Mouse (Mus musculus) spleen, embryonic (tissue): Measurements from ENCODE around the gene Cxcr4.

Source experiments
- CTCF ChIA-PET: fragments of 350-600 bp; sonication (Branson Sonifier 250); formaldehyde crosslinking; loops from one replicate; lab custom pipeline; 2022; lab: Charles Lee

Gene Cxcr4

DNA sequence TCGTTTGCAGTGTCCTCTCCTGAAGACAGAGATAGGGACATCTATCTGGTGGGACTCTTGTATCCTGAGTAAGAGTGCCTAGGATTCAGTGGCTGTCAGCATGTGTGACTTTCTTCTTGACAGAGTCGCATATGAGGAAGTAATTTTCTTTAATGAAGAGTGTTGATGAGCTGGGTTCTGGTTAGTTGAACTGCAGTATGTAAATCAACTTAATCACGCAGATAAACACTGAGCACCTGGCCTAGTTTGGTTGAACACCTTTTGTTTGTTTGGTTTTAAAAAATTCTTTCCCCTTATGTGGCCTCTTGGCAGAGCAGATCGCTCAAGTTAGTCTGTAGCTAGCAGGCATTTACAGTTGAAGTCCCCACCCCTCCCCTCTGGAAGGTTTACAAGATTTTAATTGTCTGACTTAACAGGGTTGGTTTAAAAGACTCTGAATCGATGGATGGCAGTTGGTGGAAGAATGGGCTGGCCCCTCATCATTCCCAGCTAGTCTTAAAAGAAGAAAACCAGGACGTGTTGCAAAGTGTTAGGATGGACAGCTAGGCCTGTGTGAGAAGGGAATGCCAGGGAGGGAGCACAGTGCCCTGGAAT lies 8.7 kb downstream of the Cxcr4 start:
- CTCF ChIA-PET, result no interaction called here

DNA sequence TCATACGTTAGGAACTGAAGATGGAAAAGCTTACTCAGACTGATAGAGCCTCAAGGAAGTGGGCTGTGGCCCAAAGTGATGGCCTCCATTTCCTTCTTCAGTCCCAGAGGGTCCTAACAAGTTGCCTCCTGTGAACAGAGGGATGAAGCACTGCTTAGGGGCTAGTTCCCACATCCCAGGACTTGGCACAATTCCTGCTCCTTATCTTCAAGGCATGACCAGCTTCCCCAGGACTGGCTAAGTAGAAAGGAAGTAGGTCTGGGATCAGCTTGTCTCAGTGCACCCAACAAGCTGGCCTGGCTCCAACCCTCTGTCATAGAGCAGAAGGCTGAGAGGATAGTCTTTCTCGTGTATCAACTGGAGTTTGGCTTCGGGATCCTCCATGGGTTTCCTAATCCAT lies 11.8 kb downstream of the Cxcr4 start:
- CTCF ChIA-PET, result no interaction called here

DNA sequence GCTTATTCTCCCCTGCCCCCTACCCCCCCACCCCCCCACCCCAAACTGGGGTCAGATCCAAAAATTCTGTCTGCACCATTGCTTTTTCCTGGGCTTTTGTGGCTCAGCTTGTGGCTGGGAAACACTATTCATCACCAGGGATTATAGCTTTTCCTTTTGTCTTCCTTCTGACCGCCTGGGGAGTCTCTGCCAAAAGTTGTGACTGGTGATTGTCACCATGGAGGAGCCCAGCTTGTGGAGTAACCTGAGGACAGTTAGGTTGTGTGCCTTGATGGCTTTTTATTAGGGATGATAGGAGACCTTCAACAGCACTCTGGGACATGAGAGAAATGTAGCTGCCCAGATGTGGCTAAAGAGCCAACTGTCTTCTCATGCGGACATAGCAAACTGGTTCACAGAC lies 13.6 kb downstream of the Cxcr4 start:
- CTCF ChIA-PET, result interaction anchor here (0.8 kb wide), 1 partner anchor 80 kb away, joined by 8 read pairs; no protein-coding TSS in a partner anchor

DNA sequence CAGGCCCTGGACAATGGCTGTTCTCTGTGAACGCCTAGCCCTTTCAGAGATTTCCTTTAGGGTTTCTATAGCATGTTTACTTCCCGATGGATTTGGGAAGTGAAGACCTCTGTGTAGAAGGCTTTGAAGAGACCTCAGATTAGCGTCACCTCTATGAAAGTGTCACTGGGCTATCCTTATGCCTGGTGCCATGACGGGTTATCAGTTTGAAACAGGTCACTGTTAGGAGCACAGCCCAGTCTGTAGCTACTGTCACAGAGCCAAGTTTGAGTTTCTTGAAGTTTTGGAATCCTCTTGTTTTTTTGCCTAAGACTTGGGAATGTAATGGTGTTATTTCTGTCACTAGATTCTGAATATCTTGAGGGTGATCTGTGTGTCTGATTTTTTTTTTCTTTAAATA lies 17.0 kb downstream of the Cxcr4 start:
- CTCF ChIA-PET, result interaction anchor here (0.6 kb wide), 1 partner anchor 161 kb away, joined by 3 read pairs; no protein-coding TSS in a partner anchor

DNA sequence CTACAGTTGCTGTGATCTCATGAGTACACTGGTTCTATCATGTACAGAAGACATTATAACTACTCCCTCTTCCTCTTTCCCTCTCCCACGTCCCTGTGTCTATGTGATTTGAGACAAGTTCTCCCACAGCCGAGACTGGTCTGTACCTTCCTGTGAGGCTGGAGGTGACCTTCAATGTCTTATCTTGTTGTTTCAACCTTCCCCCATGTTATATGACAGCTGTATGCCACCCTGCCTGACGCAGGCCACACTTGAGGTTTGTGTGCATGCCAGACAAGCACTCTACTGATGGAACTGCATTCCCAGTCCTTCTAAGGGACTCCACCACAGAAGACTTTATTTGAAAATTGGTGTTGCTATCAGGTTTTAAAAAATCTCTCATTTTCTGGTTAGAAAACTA lies 21.1 kb downstream of the Cxcr4 start:
- CTCF ChIA-PET, result no interaction called here

DNA sequence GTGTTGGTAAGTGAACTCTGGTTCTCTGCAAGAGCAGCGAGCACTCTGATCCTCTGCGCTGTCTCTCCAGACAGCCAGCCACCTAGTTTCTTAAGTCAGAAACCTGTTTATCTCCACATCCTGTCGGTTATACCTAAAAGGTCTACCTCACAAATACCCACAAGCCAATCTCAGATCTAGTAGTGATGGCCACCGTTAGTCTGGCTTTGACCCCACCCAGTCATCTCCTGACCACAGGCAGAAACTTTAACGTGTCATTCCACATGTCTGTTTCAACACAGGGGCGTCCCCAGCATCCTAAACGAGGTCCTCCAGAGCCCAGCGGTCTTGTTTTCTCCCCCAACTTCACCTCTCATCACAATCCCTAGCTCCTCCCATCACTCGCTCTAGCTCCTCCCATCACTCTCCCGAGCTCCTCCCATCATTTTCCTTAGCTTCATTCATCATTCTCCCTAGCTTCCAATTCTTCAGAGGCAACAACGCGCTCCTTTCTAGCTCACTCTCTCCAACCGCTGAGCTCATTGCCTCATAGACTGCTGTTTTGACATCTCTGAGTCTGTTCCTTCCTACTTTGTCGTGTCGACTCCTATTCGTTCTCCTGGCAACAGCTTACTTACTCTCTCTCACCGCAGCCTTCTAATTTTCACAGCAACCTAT lies 22.0 kb downstream of the Cxcr4 start:
- CTCF ChIA-PET, result interaction anchor here (0.5 kb wide), 1 partner anchor 263 kb away, joined by 4 read pairs; no protein-coding TSS in a partner anchor

DNA sequence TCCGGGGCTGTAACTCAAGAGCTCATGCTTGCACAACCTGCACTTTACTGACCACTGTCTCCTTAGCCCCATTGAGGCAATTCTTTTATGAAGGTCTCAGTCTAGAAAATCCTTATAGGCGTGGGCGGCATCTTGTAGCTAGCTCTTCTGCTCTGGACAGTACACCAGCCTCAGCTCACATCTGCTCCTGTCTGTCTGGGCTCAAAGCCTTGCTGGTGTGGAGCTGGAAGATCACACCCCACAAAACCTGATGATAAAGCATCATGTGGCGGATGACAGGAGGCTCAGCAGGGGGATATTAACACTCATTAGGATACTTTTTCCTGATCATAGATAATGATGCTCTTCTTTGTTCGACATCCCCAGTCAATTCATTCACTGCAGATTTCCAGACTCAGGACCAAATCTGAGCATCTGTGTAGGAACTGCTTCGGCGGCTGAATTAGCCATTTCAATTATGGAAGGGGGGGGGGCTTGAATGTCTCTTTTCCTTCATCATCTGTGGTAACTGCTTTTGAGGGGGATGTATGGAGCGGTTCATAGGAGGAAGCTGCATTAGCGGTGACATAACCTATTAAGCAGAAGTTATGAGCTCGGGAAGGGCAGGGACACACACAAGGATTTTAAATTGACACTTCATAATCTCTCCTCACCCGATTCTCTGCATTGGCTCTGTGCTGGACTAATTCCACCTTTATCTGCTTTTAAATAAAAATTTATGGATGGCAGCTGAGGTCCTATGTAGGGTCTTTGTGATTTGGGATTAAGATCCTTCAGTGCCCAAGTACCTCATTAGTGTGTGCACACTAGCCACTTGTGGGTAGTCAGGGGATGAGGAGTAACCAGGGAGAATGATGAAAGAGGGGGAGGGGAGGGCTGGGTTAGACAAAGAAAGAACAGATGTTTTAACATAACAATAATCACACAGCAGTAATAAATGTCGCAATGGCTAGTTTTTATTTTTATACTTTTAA lies 24.6 kb downstream of the Cxcr4 start:
- CTCF ChIA-PET, result no interaction called here

DNA sequence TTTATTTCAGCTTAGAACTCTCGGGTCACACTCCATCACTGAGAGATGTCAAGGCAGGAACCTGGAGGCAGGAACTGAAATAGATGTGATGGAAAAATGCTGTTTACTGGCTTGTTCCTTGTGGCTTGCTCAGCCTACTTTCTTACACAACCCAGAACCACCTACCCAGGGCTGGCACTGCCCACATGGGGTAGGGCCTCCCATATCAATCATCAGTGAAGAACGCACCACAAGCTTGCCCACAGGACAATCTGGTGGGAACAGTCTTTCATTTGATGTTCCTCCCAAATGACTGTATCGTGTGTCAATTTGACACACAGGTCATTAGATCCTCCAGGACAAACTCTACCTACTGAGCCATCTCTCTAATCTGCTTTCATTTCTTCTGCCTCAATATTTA lies 28.2 kb downstream of the Cxcr4 start:
- CTCF ChIA-PET, result no interaction called here

DNA sequence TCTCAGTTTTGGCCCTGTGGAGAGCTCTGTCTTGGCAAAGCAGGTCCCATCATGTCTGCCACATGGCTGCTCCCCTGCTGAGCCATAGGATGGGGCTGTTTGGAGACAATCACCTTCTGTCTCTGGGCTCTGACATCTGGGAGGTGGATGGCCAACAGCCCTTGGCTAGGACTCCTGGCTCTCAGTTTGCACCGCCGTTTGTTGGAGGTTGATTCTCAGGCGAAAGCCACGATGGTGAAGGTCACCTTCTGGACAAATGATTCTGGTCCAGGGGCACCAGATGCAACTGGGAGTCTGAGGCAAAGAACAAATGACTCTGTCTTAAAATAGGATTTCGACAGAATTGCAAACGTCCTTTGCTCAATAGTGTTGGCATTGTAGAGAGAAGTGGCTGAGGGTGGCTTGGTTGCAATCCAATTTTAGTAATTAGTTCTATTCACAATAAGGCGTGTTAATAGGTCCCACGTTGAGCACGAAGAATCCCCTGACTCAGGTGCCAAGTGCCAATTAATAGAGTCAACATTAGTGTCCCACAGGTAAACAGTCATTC lies 30.7 kb downstream of the Cxcr4 start:
- CTCF ChIA-PET, result no interaction called here

DNA sequence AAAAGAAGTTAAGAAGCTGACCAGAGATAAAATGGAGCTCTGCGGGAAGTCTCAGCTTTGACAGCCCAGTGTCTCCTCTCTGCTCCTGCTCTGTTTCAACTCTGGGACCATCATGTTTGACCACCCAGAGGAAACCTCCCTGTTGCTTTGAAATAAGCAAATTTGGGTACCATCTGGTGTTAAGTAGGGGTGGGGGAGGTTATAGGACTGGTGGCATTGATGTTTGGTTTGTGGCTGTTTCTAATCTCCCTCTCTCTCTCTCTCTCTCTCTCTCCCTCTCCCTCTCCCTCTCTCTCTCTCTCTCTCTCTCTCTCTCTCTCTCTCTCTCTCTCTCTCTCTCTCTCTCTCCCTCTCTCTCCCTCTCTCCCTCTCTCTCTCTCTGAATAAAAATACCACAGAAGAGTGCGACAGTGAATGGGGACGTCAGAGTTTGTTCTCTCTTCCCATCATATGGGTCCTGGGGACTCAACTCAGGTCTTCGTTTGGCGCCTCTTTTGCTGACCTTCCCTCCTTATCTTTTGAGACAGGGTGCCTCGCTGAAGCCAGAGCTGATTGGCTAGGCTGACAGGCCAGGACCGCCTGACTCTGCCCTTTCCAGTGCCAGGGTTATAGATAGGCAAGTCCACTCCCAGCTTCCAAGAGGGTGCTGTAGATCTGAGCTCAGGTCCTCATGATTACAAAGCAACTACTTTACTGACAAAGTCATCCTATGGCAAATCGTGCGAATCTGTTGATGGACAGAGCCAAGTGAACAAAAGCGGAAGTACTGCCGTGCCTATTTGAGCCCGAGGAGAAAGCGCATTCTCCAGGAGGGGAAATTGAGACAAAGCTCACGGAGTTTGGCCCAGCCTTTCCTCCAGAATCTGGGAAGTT lies 31.4 kb downstream of the Cxcr4 start:
- CTCF ChIA-PET, result no interaction called here

DNA sequence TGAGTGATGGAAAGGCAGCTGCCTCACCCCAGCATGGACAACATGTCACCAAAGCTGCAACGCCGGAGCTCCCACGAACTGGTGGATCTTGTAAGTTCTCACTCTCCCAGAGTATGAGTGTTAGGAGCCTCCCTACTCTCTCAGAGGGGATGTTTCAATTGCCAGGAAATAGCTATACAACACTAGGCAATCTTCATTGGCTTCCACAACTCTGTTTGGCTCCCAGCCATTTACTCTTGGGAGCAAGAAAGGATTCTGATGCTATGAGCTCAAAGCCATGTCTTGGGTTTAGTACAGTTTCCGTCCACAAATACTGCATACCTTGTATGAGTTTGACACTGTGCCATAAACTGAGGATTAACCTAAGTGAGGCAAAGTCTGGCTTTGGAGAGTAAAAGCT lies 34.1 kb downstream of the Cxcr4 start:
- CTCF ChIA-PET, result no interaction called here

DNA sequence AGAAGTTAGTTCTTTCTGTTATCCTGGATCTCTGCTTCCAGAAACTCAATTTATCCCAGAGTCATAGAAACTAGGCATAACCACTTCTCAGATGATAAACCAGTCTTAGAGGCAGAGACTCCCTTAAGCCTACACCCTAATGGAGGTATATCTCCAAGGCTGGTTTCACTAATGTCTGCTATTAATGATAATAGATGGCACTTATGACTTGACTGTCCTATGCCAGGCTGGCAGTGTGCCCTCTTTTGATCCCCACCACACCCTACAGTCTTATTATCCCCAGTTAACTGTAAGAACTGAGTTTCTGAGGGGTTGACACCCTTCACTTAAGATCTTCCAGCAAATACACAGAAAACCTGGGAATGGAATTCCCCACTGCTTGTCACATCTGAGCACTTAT lies 39.5 kb downstream of the Cxcr4 start:
- CTCF ChIA-PET, result no interaction called here

DNA sequence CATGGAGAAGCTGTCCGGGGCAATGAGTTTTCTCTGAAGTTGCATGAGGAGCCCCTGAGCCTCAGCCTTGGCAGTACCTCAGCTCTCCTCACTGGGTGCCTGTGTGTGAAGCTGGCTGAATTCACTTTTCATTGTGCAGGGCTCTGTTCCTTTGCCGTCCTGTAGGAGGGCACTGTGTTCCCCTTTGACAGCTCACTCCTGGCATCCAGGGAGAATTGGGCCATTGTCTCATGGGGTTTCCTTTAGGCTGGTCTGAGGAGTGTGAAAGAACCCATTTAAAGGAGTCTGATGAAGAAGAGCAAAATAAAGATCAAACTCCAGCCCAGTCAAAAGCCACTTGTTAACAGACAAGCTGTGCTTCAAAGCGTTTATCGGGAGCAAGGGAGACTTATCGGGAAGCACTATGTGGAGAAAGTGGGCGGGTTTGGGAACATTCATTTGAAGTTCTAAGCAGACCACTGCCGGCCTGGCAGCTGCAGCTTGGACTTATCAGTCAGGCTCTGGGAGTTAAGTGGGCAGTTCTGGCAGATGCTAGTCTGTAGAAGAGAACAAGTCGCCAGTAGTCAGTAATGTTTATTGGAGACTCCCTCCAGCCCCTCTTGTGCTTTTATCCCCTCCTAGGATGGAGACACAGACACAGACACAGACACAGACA lies 40.2 kb downstream of the Cxcr4 start:
- CTCF ChIA-PET, result no interaction called here

DNA sequence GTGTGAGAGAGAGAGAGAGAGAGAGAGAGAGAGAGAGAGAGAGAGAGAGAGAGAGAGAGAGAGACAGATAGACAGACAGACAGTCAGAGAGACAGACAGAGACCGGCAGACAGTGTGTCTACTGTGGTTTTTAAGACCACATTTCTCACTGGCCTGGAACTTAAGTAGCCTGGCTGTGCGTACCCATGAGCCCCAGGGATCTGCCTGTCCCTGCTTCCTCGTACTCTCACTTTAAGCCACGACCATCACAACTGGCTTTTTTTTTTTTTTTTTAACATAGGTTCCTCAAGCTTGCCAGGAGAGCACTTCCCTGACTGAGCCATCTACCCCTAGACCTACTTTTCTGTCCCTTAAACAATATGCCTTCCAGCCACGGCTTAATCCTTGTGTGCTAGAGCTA lies 42.7 kb downstream of the Cxcr4 start:
- CTCF ChIA-PET, result interaction anchor here (0.6 to 0.7 kb wide), 2 partner anchors 13 to 128 kb away, joined by 5 to 7 read pairs; no protein-coding TSS in a partner anchor

DNA sequence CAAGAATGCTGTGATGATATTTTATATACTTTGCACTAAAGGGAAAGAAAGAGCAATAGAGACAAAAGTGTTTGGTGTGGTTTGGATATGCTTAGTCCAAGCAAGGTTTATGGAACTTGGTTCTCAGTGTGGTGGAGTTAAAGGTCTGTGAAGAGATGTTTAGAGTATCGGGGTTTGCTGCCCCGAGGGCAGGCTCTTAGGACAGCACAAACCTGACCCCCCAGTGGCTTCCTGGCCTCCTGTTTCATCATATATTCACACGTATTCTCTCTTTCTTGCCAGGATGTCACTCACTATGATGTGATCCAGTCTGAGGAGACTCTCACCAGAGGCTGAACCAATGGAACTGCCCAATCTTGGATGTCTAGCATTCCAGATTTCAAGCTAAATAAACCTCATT lies 43.1 kb downstream of the Cxcr4 start:
- CTCF ChIA-PET, result interaction anchor here (0.6 to 0.7 kb wide), 2 partner anchors 12 to 127 kb away, joined by 5 to 7 read pairs; no protein-coding TSS in a partner anchor

DNA sequence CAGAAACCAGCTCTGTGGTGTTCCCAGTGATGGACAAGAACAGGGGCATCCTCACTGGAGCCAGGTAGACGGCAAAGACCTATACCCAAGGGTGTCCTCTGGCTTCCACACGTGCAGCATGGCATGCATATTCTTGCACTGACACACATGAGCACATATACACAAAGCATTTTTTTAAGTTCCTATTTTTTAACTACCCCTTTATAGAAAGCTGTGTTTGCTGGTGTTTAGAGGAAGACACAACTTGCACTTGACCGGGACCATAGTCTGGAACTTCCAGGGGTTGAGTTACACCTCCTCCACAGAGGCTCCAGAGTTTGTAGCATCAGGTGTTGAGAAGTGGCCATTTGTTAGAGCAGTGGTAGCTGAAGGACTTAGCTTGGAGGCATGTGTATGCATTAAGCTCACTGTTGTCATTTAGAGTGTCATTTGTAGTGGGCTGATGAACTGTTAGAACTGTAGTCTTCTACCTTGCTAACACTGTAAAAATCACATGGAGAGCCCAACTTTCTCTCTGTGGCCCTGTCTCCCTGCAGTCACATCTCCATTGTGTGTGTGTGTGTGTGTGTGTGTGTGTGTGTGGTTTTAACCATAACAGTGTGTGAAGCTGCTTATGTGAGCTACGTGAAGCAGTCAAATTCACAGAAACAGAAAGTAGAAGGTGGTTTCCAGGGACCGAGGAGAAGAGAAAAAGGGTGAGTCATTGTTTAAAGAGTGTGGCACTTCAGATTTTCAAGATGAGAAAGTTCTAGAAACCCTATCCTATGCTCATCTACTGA lies 43.7 kb downstream of the Cxcr4 start:
- CTCF ChIA-PET, result interaction anchor here (0.7 kb wide), 1 partner anchor 127 kb away, joined by 5 read pairs; no protein-coding TSS in a partner anchor

DNA sequence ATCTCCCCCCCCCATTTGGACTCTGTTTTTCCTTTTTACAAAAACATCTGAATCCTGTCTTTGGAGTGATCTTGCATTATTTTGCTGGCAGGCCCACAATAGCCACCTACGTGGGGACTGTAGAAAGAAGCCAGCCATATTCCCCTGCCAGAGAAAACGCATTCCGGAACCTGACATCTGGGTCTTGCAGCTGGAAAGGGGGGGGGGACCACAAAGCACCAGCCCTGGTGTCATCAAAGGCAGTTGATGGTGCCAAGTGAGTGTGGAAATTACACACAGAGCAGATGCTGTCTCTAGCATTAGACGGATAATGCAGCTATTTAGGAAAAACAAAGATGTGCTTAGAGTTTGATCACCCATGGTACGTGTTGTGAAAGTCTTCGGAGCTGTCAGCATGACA lies 46.4 kb downstream of the Cxcr4 start:
- CTCF ChIA-PET, result interaction anchor here (0.7 kb wide), 1 partner anchor 177 kb away, joined by 5 read pairs; no protein-coding TSS in a partner anchor

DNA sequence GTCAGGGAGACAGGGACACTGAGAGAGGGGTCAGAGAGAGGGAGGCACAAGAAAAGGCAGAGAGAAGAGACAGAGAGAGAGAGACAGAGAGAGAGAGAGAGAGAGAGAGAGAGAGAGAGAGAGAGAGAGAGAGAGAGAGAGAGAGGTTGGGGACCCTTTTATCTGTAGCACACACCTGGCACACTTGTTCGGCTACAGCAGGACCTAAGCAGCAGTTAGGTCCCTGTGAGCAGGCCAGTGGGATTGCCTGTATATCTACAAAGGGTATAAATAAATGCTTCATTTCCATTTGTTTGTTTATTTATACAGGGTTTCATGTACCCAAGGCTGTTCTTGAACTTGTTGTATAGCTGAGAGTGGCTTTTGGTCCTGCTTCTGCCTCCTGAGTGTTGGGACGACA lies 49.0 kb downstream of the Cxcr4 start:
- CTCF ChIA-PET, result interaction anchor here (0.7 to 0.8 kb wide), 2 partner anchors 7 to 121 kb away, joined by 3 to 10 read pairs; no protein-coding TSS in a partner anchor

DNA sequence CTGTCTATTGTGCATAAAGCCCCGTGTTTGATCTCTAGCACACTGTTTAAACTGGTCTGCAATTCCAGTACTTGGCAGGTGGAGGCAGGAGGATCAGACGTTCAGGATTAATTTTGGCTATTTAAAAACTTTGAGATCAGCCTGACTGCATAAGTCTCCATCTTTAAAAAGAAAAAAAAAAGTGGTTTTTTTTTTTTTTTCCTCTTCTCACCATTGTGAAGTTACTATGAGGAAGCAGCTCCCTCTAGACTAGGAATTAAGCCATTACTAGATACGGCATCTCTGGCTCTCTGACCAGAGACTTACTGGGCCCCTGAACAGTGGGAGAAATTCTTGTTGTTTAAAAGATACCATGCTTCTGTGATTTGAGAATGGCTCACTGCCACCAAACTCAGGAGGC lies 49.5 kb downstream of the Cxcr4 start:
- CTCF ChIA-PET, result interaction anchor here (0.7 kb wide), 2 partner anchors 8 to 173 kb away, joined by 3 to 5 read pairs; no protein-coding TSS in a partner anchor
